Mouse (Mus musculus): ENCODE data around the gene Limk2.

DNA sequence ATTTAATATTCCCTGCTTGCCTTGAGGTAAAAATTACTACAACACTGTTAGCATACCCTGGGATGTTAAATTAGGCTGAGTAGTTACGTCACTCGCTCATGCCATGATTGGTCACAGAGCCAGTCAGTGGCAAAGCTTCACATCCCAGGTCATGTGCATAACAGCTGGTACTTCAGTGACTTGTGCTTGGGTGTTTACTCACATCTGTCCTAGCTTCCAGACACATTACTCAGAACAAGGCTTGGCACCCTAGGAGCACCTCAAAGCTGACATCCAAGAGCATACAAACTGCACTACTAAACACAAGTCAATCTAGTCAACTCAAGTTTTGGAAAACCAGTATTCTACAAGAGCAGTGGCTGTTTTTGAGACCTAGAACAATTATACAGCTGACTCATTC is 34.1 kb upstream of the Limk2 start:
- TF ChIP-seq CTCF (IDR thresholded peaks at IDR 0.05; ENCODE audit: low read depth): no peak
- TF ChIP-seq EP300 (IDR thresholded peaks at IDR 0.05; ENCODE audit: low read depth): no peak
